Mouse (Mus musculus) brown adipose tissue, adult 24 weeks (tissue): Measurements from ENCODE around the gene Dmkn. TPM values are rescaled to one million over a fixed set of nuclear protein-coding genes. Genes with fewer than 3 reads are reported as not detected.
"Not testable (repeated sequence)": the region's sequence is repeated elsewhere in the genome, so short reads cannot be mapped to it uniquely, and the experiment has no call there.

ENCODE experiments used
- H3K27ac ChIP-seq: fragments of 200-500 bp; replicated peaks from 2 replicates; pipeline ENCODE4 v1.5.1; 2012; ENCODE audit warnings: low read depth, mild to moderate bottlenecking, low read length
- H3K4me1 ChIP-seq: fragments of 200-500 bp; 2 replicates; pipeline ENCODE4 v1.6.1; 2012; ENCODE audit warnings: low read length, mixed read lengths; ENCODE audit not compliant: control insufficient read depth, insufficient read depth, insufficient read length
- H3K4me3 ChIP-seq: fragments of 200-500 bp; 2 replicates; pipeline ENCODE4 v1.5.1; 2012; ENCODE audit warnings: low read depth, mild to moderate bottlenecking, low read length, moderate library complexity; ENCODE audit not compliant: insufficient read depth
- polyA plus RNA-seq: library from polyadenylated mRNA; stranded (reverse); fragments of >200 nt; gene quantifications from 2 replicates; pipeline ENCODE4 v1.2.4, GENCODE M21; 2012; ENCODE audit not compliant: missing spikeins, insufficient read depth, insufficient read length

Gene Dmkn
- polyA plus RNA-seq, result 7.4 and 7.8 TPM in 2 replicates

GRCm38 (mm10) chr7:30763456-30763855 lies at the start of gene Dmkn:
Gene Dmkn (plus strand): TSS chr7:30763756.
- H3K4me1 ChIP-seq, result no peaks in the 10 kb centered on the region
- no peak within 1 kb of the TSS for H3K27ac ChIP-seq
- no peak within 1 kb of the TSS for H3K4me3 ChIP-seq

- peak overlapping the region; percentile 13; the same call in 1 of the 2 replicates for H3K4me3 ChIP-seq
- H3K4me1 ChIP-seq, result no peaks in the 10 kb centered on the region; the same call in 1 of the 2 replicates
- H3K27ac ChIP-seq, result no peak overlapping the region
These were observed 46.4 kb upstream of the Dmkn start for GRCm38 (mm10) chr7:30717006-30717715.

GRCm38 (mm10) chr7:30717716-30718046 lies 45.9 kb upstream of the Dmkn start:
- peak overlapping the region; percentile 13; the same call in 1 of the 2 replicates for H3K4me3 ChIP-seq
- no peak overlapping the region for H3K27ac ChIP-seq
- H3K4me1 ChIP-seq, result no peaks in the 10 kb centered on the region; the same call in 1 of the 2 replicates

GRCm38 (mm10) chr7:30719669-30720068 lies 43.9 kb upstream of the Dmkn start:
- no peaks in the 10 kb centered on the region; the same call in 1 of the 2 replicates for H3K4me1 ChIP-seq
- H3K27ac ChIP-seq, result no peak overlapping the region
- H3K4me3 ChIP-seq, result no peak overlapping the region

GRCm38 (mm10) chr7:30721286-30721685 lies 42.3 kb upstream of the Dmkn start:
- Histone ChIP-seq H3K27ac (no peak overlapping the region), H3K4me1 (no peaks in the 10 kb centered on the region; the same call in 1 of the 2 replicates), H3K4me3 (no peak overlapping the region)

GRCm38 (mm10) chr7:30723274-30723953 lies 40.1 kb upstream of the Dmkn start:
- Histone ChIP-seq H3K4me3 (no peak overlapping the region), H3K27ac (no peak overlapping the region), H3K4me1 (0 out of 2 replicates have a peak, but pooled peaks cover 2% of the 10 kb centered on the region)

GRCm38 (mm10) chr7:30728214-30728613 lies 35.3 kb upstream of the Dmkn start:
- peak overlapping the region; percentile 26; the same call in 1 of the 2 replicates for H3K27ac ChIP-seq
- H3K4me3 ChIP-seq, result peak overlapping the region; percentile 94
- H3K4me1 ChIP-seq, result 0 out of 2 replicates have a peak, but pooled peaks cover 5% of the 10 kb centered on the region

- H3K4me3 ChIP-seq, result peak overlapping the region; percentile 94
- H3K27ac ChIP-seq, result peak overlapping the region; percentile 26
- H3K4me1 ChIP-seq, result 0 out of 2 replicates have a peak, but pooled peaks cover 5% of the 10 kb centered on the region
These were observed 34.7 kb upstream of the Dmkn start for GRCm38 (mm10) chr7:30728739-30729395.

- H3K27ac ChIP-seq, result peak within 1 kb of the TSS; percentile 76
- 0 out of 2 replicates have a peak, but pooled peaks cover 5% of the 10 kb centered on the region for H3K4me1 ChIP-seq
These were observed 34.0 kb upstream of the Dmkn start, which contains the start of gene Tmem147 for GRCm38 (mm10) chr7:30729396-30730063. Gene Tmem147 (minus strand): TSS chr7:30729540.

GRCm38 (mm10) chr7:30730064-30730722 lies 33.4 kb upstream of the Dmkn start:
- not testable (repeated sequence) for H3K4me1 ChIP-seq
- Histone ChIP-seq H3K4me3 (peak overlapping the region; percentile 94), H3K27ac (peak overlapping the region; percentile 76)

More at GRCm38 (mm10) chr7:30729396-30730063, 34.0 kb upstream of the Dmkn start, which contains the start of gene Tmem147:
- peak within 1 kb of the TSS; percentile 94 for H3K4me3 ChIP-seq

GRCm38 (mm10) chr7:30736211-30736610 lies 27.3 kb upstream of the Dmkn start:
- H3K27ac ChIP-seq, result no peak overlapping the region
- no peak overlapping the region for H3K4me3 ChIP-seq
- H3K4me1 ChIP-seq, result no peaks in the 10 kb centered on the region

- H3K4me3 ChIP-seq, H3K27ac ChIP-seq, H3K4me1 ChIP-seq: not testable (repeated sequence)
These were observed 21.0 kb upstream of the Dmkn start for GRCm38 (mm10) chr7:30742570-30742969.

GRCm38 (mm10) chr7:30743617-30744016 lies 19.9 kb upstream of the Dmkn start, which contains the start of gene Gapdhs:
Gene Gapdhs (minus strand): TSS chr7:30743681.
- not testable (repeated sequence) for H3K4me1 ChIP-seq, H3K4me3 ChIP-seq, H3K27ac ChIP-seq

- no peaks in the 10 kb centered on the region for H3K4me1 ChIP-seq
- H3K27ac ChIP-seq, result no peak overlapping the region
- H3K4me3 ChIP-seq, result no peak overlapping the region
These were observed 19.4 kb upstream of the Dmkn start for GRCm38 (mm10) chr7:30744022-30744598.
